Mouse (Mus musculus): ENCODE data around the gene Hoxc9. TPM values are rescaled to one million over a fixed set of nuclear protein-coding genes. Genes with fewer than 3 reads are reported as not detected.

Gene Hoxc9
- polyA plus RNA-seq (2016; fragmentation: Nextera tagmentation; extraction: Ambion mirVana) = 0.07 TPM in 1 of 2 replicates, not detected in the other

GRCm38 (mm10) chr15:102976171-102976570, at the start of gene Hoxc9:
Hoxc9 (plus strand) TSS chr15:102976439.
- under 1% methylated on average over 9 of the region's 20 CpGs for WGBS (ENCODE audit: insufficient replicate concordance)
- Histone ChIP-seq H3K4me3 (peak within 1 kb of the TSS; percentile 13), H3K4me2 (peak within 1 kb of the TSS; percentile 28), H3K9me3 (replicated peaks) (no peaks in the 10 kb centered on the region), H3K9ac (no peak within 1 kb of the TSS), H3K27me3 (replicated peaks) (peaks cover 100% of the 10 kb centered on the region), H3K27ac (no peak within 1 kb of the TSS), H3K36me3 (no peaks in the 10 kb centered on the region), H3K4me1 (no peaks in the 10 kb centered on the region)
- ATAC-seq = no peak

GRCm38 (mm10) chr15:102927032-102927645, 49.1 kb upstream of the Hoxc9 start:
- Histone ChIP-seq H3K9ac (no peak overlapping the region), H3K9me3 (replicated peaks) (no peaks in the 10 kb centered on the region), H3K27ac (no peak overlapping the region), H3K36me3 (no peaks in the 10 kb centered on the region), H3K4me3 (no peak overlapping the region), H3K4me1 (no peaks in the 10 kb centered on the region), H3K27me3 (replicated peaks) (peaks cover 99% of the 10 kb centered on the region), H3K4me2 (no peak overlapping the region)
- ATAC-seq = no peak
- 3% methylated on average over 40 of the region's 40 CpGs for WGBS (ENCODE audit: insufficient replicate concordance)

GRCm38 (mm10) chr15:102931706-102932358, 44.4 kb upstream of the Hoxc9 start:
- 4% methylated on average over 23 of the region's 23 CpGs for WGBS (ENCODE audit: insufficient replicate concordance)
- Histone ChIP-seq H3K9ac (no peak overlapping the region), H3K27ac (no peak overlapping the region), H3K4me2 (no peak overlapping the region), H3K4me3 (no peak overlapping the region), H3K4me1 (no peaks in the 10 kb centered on the region), H3K27me3 (replicated peaks) (peaks cover 100% of the 10 kb centered on the region), H3K36me3 (no peaks in the 10 kb centered on the region), H3K9me3 (replicated peaks) (no peaks in the 10 kb centered on the region)
- no peak for ATAC-seq

GRCm38 (mm10) chr15:102934438-102934837, 41.8 kb upstream of the Hoxc9 start:
- H3K9ac ChIP-seq = no peak overlapping the region
- WGBS (ENCODE audit: insufficient replicate concordance) = 3% methylated on average over 12 of the region's 12 CpGs
- H3K36me3 ChIP-seq = no peaks in the 10 kb centered on the region
- no peak for ATAC-seq
- no peak overlapping the region for H3K4me3 ChIP-seq
- H3K4me1 ChIP-seq = no peaks in the 10 kb centered on the region
- H3K9me3 ChIP-seq (replicated peaks) = no peaks in the 10 kb centered on the region
- peaks cover 100% of the 10 kb centered on the region for H3K27me3 ChIP-seq (replicated peaks)
- no peak overlapping the region for H3K27ac ChIP-seq
- H3K4me2 ChIP-seq = no peak overlapping the region

GRCm38 (mm10) chr15:102934897-102935296, 41.3 kb upstream of the Hoxc9 start:
- under 1% methylated on average over 27 of the region's 27 CpGs for WGBS (ENCODE audit: insufficient replicate concordance)

GRCm38 (mm10) chr15:102936279-102936972, 39.8 kb upstream of the Hoxc9 start, which contains the start of gene Hoxc12:
Hoxc12 (plus strand) TSS chr15:102936757.
- WGBS (ENCODE audit: insufficient replicate concordance) = 2% methylated on average over 31 of the region's 31 CpGs
- Histone ChIP-seq H3K4me1 (no peaks in the 10 kb centered on the region), H3K36me3 (no peaks in the 10 kb centered on the region), H3K4me2 (no peak within 1 kb of the TSS), H3K27me3 (replicated peaks) (peaks cover 100% of the 10 kb centered on the region), H3K27ac (no peak within 1 kb of the TSS), H3K9me3 (replicated peaks) (no peaks in the 10 kb centered on the region), H3K4me3 (no peak within 1 kb of the TSS), H3K9ac (no peak within 1 kb of the TSS)
- ATAC-seq = no peak

More at GRCm38 (mm10) chr15:102934897-102935296, 41.3 kb upstream of the Hoxc9 start:
- H3K36me3 ChIP-seq = no peaks in the 10 kb centered on the region
- H3K27me3 ChIP-seq (replicated peaks) = peaks cover 100% of the 10 kb centered on the region
- H3K27ac ChIP-seq = no peak overlapping the region
- no peaks in the 10 kb centered on the region for H3K9me3 ChIP-seq (replicated peaks)
- no peak overlapping the region for H3K4me3 ChIP-seq
- H3K9ac ChIP-seq = no peak overlapping the region
- no peak overlapping the region for H3K4me2 ChIP-seq
- H3K4me1 ChIP-seq = no peaks in the 10 kb centered on the region
- ATAC-seq = no peak

- Histone ChIP-seq H3K9me3 (replicated peaks) (no peaks in the 10 kb centered on the region), H3K4me3 (no peak overlapping the region), H3K36me3 (no peaks in the 10 kb centered on the region), H3K9ac (no peak overlapping the region), H3K4me1 (no peaks in the 10 kb centered on the region), H3K27me3 (replicated peaks) (peaks cover 100% of the 10 kb centered on the region), H3K4me2 (no peak overlapping the region), H3K27ac (no peak overlapping the region)
- WGBS (ENCODE audit: insufficient replicate concordance) = 4% methylated on average over 50 of the region's 50 CpGs
- ATAC-seq = no peak
These were observed 39.1 kb upstream of the Hoxc9 start for GRCm38 (mm10) chr15:102937036-102937666.

- no peak overlapping the region for H3K27ac ChIP-seq
- H3K4me3 ChIP-seq = no peak overlapping the region
- ATAC-seq = no peak
- H3K9me3 ChIP-seq (replicated peaks) = no peaks in the 10 kb centered on the region
- H3K4me1 ChIP-seq = no peaks in the 10 kb centered on the region
- peaks cover 99% of the 10 kb centered on the region for H3K27me3 ChIP-seq (replicated peaks)
- 3% methylated on average over 34 of the region's 34 CpGs for WGBS (ENCODE audit: insufficient replicate concordance)
- H3K4me2 ChIP-seq = no peak overlapping the region
- H3K9ac ChIP-seq = no peak overlapping the region
- no peaks in the 10 kb centered on the region for H3K36me3 ChIP-seq
These were observed 36.7 kb upstream of the Hoxc9 start for GRCm38 (mm10) chr15:102939256-102940155.

- no peak overlapping the region for H3K4me3 ChIP-seq
- peaks cover 99% of the 10 kb centered on the region for H3K27me3 ChIP-seq (replicated peaks)
- no peaks in the 10 kb centered on the region for H3K36me3 ChIP-seq
- no peaks in the 10 kb centered on the region for H3K4me1 ChIP-seq
- no peak overlapping the region for H3K9ac ChIP-seq
- no peak overlapping the region for H3K27ac ChIP-seq
- WGBS (ENCODE audit: insufficient replicate concordance) = 2% methylated on average over 53 of the region's 53 CpGs
- no peak overlapping the region for H3K4me2 ChIP-seq
- no peaks in the 10 kb centered on the region for H3K9me3 ChIP-seq (replicated peaks)
- no peak for ATAC-seq
These were observed 33.3 kb upstream of the Hoxc9 start for GRCm38 (mm10) chr15:102942739-102943467.

GRCm38 (mm10) chr15:102943468-102943813, 32.8 kb upstream of the Hoxc9 start:
- no peaks in the 10 kb centered on the region for H3K36me3 ChIP-seq
- no peak overlapping the region for H3K9ac ChIP-seq
- H3K4me3 ChIP-seq = no peak overlapping the region
- no peak overlapping the region for H3K4me2 ChIP-seq
- H3K27me3 ChIP-seq (replicated peaks) = peaks cover 99% of the 10 kb centered on the region
- no peaks in the 10 kb centered on the region for H3K4me1 ChIP-seq
- WGBS (ENCODE audit: insufficient replicate concordance) = 4% methylated on average over 5 of the region's 5 CpGs
- ATAC-seq = no peak
- H3K27ac ChIP-seq = no peak overlapping the region
- H3K9me3 ChIP-seq (replicated peaks) = no peaks in the 10 kb centered on the region

Data from liver, embryonic 12.5 days (tissue).